Mouse (Mus musculus) limb, embryonic 11.5 days (tissue): Measurements from ENCODE around the gene Med13. TPM values are rescaled to one million over a fixed set of nuclear protein-coding genes. Genes with fewer than 3 reads are reported as not detected.

ENCODE experiments used
- ATAC-seq: fragments of 200-750 bp; cut with Nextera tagmentation; 2 replicates; pipeline ENCODE4 v1.8.0; 2017; ENCODE audit warnings: low read depth; ENCODE audit not compliant: insufficient number of reproducible peaks, low FRiP score, low TSS enrichment
- DNase-seq: peaks from one replicate; pipeline ENCODE4 v3.0.0-alpha.2; 2015; ENCODE audit warnings: low spot score
- H3K27ac ChIP-seq: fragments of 300-500 bp; sonication (generic); replicated peaks from 2 replicates; pipeline ENCODE4 v1.5.1; 2014; ENCODE audit warnings: low read depth, mild to moderate bottlenecking, low read length
- H3K27me3 ChIP-seq: fragments of 300-500 bp; sonication (generic); 2 replicates; pipeline ENCODE4 v1.6.1; 2014; ENCODE audit warnings: mild to moderate bottlenecking, low read length, mixed read lengths; ENCODE audit not compliant: control insufficient read depth, insufficient read depth
- H3K36me3 ChIP-seq: fragments of 300-500 bp; sonication (generic); 2 replicates; pipeline ENCODE4 v1.6.1; 2014; ENCODE audit warnings: mild to moderate bottlenecking, low read length, moderate library complexity, mixed read lengths; ENCODE audit not compliant: control insufficient read depth, insufficient read depth
- H3K4me1 ChIP-seq: fragments of 300-500 bp; sonication (generic); 2 replicates; pipeline ENCODE4 v1.6.1; 2014; ENCODE audit warnings: low read length, mixed read lengths; ENCODE audit not compliant: control insufficient read depth, insufficient read depth
- H3K4me2 ChIP-seq: fragments of 300-500 bp; sonication (generic); 2 replicates; pipeline ENCODE4 v1.6.1; 2014; ENCODE audit warnings: low read depth, mild to moderate bottlenecking, moderate library complexity; ENCODE audit not compliant: severe bottlenecking
- H3K4me3 ChIP-seq: fragments of 300-500 bp; sonication (generic); 2 replicates; pipeline ENCODE4 v1.5.1; 2014; ENCODE audit warnings: low read depth, low read length
- H3K9ac ChIP-seq: fragments of 300-500 bp; sonication (generic); 2 replicates; pipeline ENCODE4 v1.6.1; 2014; ENCODE audit warnings: mild to moderate bottlenecking, low read length
- H3K9me3 ChIP-seq: fragments of 300-500 bp; sonication (generic); 2 replicates; pipeline ENCODE4 v1.6.1; 2016; ENCODE audit warnings: low read length; ENCODE audit not compliant: control insufficient read depth
- WGBS: fragments of 180-500 bp; shearing (Covaris S2); extraction: QIAGEN DNeasy Blood & Tissue Kit; methylation state at CpG from one replicate; pipeline ENCODE4 v1.1.7; 2014; 5-methylcytosine and 5-hydroxymethylcytosine counted together
- polyA plus RNA-seq: library from polyadenylated mRNA; unstranded; fragments of >200 nt; fragmentation: Nextera tagmentation; extraction: Ambion mirVana; gene quantifications from 2 replicates; pipeline ENCODE4 v1.2.1, GENCODE M21; 2014

The Med13 gene
- polyA plus RNA-seq, 1 experiment from 2014 or later: 13.0 TPM

DNA sequence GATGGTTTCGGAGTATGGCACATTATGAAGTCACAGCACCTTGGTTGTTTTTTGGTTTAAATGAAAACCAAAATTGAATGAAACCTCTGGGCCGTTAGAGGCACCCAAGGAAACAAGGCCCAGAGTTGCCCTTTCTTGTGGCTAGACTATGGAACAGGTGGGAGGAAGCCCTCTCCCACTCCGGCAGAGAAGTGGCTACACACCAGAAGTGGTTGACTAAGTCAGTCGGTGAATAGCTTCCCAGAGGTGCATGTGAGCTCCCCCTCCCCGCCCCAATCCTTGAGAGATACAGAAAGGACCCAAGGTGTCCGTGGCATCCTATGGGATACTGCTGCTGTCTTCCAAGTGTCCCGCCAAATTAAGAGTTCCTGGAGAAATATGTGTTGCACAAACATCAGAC, 13.9 kb upstream of the Med13 start:
- Histone ChIP-seq H3K36me3 (no peaks in the 10 kb centered on the region), H3K27me3 (no peaks in the 10 kb centered on the region), H3K4me2 (no peak overlapping the region), H3K9ac (no peak overlapping the region), H3K9me3 (no peaks in the 10 kb centered on the region), H3K4me3 (no peak overlapping the region), H3K27ac (no peak overlapping the region), H3K4me1 (no peaks in the 10 kb centered on the region)
- 81% methylated on average over 7 of the region's 7 CpGs for whole genome bisulfite sequencing
- ATAC-seq (no peak), DNase-seq (no peak)

DNA sequence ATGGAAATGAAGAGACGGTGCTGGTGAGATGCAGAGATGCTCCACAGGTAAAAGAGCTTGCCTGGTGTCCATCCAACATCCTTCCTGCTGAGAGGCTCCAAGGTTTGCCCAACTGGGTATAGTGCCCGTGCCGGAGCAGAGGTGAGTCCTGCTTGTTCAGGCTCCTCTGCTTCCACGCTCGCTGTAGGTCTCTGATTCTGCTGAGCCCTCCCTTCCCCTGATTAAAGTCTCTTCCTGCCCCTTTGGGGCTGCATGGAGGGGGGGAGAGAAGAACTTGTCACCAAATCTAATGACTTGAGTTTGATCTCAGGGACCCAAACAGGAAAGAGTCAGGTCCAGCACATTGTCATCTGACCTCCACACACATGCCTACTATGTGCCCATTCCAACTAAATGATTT, 12.5 kb upstream of the Med13 start:
- Histone ChIP-seq H3K9me3 (no peaks in the 10 kb centered on the region), H3K27ac (no peak overlapping the region), H3K36me3 (no peaks in the 10 kb centered on the region), H3K27me3 (no peaks in the 10 kb centered on the region), H3K4me1 (no peaks in the 10 kb centered on the region), H3K4me2 (no peak overlapping the region), H3K9ac (no peak overlapping the region), H3K4me3 (no peak overlapping the region)
- no peak for DNase-seq
- 90% methylated on average over 5 of the region's 5 CpGs for WGBS
- no peak for ATAC-seq

- Histone ChIP-seq H3K36me3 (no peaks in the 10 kb centered on the region), H3K4me3 (no peak overlapping the region), H3K27me3 (no peaks in the 10 kb centered on the region), H3K27ac (no peak overlapping the region), H3K9me3 (no peaks in the 10 kb centered on the region), H3K9ac (no peak overlapping the region), H3K4me2 (no peak overlapping the region), H3K4me1 (no peaks in the 10 kb centered on the region)
- ATAC-seq (no peak), DNase-seq (no peak)
- 35% methylated on average over 5 of the region's 5 CpGs for WGBS
Measured at GRCm38 (mm10) chr11:86369003-86369402, 11.6 kb upstream of the Med13 start.

- no peak for ATAC-seq
- WGBS: 84% methylated on average over 5 of the region's 5 CpGs
Measured at GRCm38 (mm10) chr11:86364709-86365452, 7.5 kb upstream of the Med13 start.

DNA sequence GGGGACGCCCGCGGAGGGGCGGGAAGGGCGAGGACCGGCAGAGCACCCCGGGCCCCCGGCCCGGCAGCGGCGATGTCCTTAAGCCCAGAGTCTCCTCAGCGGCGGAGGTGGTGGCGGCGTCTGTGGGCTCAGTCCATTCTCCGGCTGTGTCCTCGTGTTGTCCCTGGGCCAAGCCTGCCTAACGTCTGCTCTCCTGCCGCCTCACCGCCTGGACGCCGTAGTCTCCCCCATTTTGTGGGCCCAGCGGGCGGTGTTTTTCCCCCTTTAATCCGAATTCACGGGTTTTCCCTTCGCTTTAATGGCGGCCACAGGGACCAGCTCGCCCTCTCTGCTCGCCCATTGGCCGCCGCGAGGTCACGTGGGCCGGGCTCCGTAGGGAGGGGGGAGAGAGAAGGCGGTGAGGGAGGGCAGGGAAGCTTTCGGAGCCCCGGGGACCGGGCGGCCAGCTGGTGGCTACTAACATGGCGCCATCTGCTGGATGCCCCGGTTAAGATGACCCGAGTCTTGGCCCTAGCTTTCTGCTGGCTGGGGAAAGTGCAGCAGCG, 654 bp upstream of the Med13 start:
- peak overlapping the region; percentile 88 for H3K4me3 ChIP-seq
- under 1% methylated on average over 45 of the region's 45 CpGs for WGBS

More at GRCm38 (mm10) chr11:86364709-86365452, 7.5 kb upstream of the Med13 start:
- no peak for DNase-seq
- Histone ChIP-seq H3K4me2 (no peak overlapping the region), H3K36me3 (no peaks in the 10 kb centered on the region), H3K27ac (no peak overlapping the region), H3K9me3 (no peaks in the 10 kb centered on the region), H3K27me3 (no peaks in the 10 kb centered on the region), H3K4me3 (no peak overlapping the region), H3K9ac (no peak overlapping the region), H3K4me1 (no peaks in the 10 kb centered on the region)

DNA sequence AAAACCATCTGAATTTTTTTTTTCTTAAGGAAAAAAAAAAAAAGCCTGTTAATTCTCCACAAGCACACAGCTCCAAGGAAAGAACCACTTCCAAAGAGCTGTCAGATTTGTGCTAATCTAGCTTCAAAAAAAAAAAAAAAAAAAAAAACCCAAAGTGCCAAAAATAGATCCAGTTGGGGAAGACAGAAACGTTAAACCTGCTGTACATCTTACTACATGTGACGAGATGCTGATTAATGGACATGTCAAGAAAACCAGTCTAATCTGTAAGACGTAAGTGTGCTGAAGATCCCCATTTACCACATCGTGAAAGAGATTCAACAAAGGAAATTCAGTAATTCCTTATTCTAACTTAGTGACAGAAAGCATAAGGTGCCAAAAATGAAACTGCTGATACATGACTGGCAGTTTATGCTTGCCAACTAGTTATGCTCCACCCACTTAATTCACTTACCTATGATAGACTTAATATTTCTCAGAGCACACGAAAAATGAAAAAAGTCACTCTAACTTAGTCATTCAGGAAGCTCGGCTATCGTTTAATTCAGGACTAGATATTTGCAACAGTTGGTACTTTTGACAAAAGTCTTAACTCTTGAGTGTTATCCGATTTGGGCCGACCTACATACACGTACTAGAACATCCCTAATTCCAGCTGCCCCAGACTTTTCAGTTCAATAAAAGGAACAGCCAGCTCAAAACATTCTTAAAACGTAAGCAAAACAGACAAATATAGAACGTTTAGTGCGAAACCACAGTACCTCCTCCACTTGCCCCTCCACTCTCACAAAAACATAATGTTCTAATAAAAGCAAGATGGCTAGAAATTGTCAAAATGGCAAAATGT, 1.2 kb downstream of the Med13 start:
- Histone ChIP-seq H3K27me3 (no peaks in the 10 kb centered on the region), H3K9ac (peak overlapping the region; percentile 98; the same call in 1 of the 2 replicates), H3K4me2 (peak overlapping the region; percentile 76), H3K36me3 (peaks cover 5% of the 10 kb centered on the region; the same call in 1 of the 2 replicates), H3K4me1 (no peaks in the 10 kb centered on the region), H3K4me3 (peak overlapping the region; percentile 88), H3K9me3 (no peaks in the 10 kb centered on the region), H3K27ac (no peak overlapping the region)
- DNase-seq (no peak), ATAC-seq (no peak)
- WGBS: 20% methylated on average over 13 of the region's 13 CpGs

More for the DNA sequence above, 654 bp upstream of the Med13 start:
- peak overlapping the region; percentile 76; the same call in 1 of the 2 replicates for H3K4me2 ChIP-seq
- peaks cover 2% of the 10 kb centered on the region; the same call in 1 of the 2 replicates for H3K36me3 ChIP-seq
- peak overlapping the region; percentile 98 for H3K9ac ChIP-seq
- H3K27me3 ChIP-seq: no peaks in the 10 kb centered on the region
- DNase-seq (peak; percentile 99), ATAC-seq (peak; percentile 96)
- H3K9me3 ChIP-seq: no peaks in the 10 kb centered on the region
- peak overlapping the region; percentile 98 for H3K27ac ChIP-seq
- H3K4me1 ChIP-seq: no peaks in the 10 kb centered on the region

GRCm38 (mm10) chr11:86353586-86353985, 3.8 kb downstream of the Med13 start:
- Histone ChIP-seq H3K4me1 (no peaks in the 10 kb centered on the region), H3K4me3 (no peak overlapping the region), H3K4me2 (no peak overlapping the region), H3K36me3 (peaks cover 5% of the 10 kb centered on the region; the same call in 1 of the 2 replicates), H3K27me3 (no peaks in the 10 kb centered on the region), H3K9ac (no peak overlapping the region), H3K9me3 (no peaks in the 10 kb centered on the region), H3K27ac (no peak overlapping the region)
- WGBS: 86% methylated on average over 3 of the region's 3 CpGs
- no peak for DNase-seq
- no peak for ATAC-seq

DNA sequence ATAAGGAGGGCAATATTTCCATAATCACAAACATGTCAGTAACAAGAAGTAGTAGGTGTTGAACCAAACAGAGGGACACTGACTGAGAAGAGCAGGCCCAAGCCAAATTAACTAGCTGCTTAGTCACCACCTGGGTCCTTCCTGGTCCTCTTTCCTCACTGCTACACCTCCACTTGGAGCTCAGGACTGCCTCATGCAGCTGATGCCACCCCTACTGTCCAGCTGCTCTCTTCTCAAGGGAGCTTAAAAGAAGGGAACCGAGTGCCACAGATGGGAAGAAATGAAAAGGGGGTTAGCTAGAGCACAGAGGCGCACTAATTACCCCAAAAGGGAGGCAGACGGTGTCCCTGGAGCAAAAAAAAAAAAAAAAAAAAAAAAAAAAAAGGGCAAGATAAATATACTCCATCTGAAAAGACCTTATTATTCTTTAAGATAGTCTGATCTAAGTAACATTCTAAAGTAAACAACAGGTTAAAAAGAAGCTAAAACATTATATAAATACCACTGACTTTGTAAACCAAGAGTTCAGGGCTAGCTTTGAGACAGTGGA, 5.6 kb downstream of the Med13 start:
- no peaks in the 10 kb centered on the region for H3K9me3 ChIP-seq
- ATAC-seq: no peak
- H3K27me3 ChIP-seq: no peaks in the 10 kb centered on the region
- no peak overlapping the region for H3K9ac ChIP-seq
- peaks cover 5% of the 10 kb centered on the region; the same call in 1 of the 2 replicates for H3K36me3 ChIP-seq
- 76% methylated on average over 3 of the region's 3 CpGs for WGBS
- no peak for DNase-seq
- H3K27ac ChIP-seq: no peak overlapping the region
- H3K4me2 ChIP-seq: no peak overlapping the region
- H3K4me1 ChIP-seq: no peaks in the 10 kb centered on the region
- H3K4me3 ChIP-seq: no peak overlapping the region
